Mouse (Mus musculus) ovary, postnatal 36 days (tissue): Measurements from ENCODE around the gene Olfr761.
"Not testable (repeated sequence)": the region's sequence is repeated elsewhere in the genome, so short reads cannot be mapped to it uniquely, and the experiment has no call there.

Experiments used
- DNase-seq: peaks from one replicate; pipeline ENCODE4 v3.0.0; 2022; ENCODE audit warnings: low spot score, mixed read lengths

Gene Olfr761

GRCm38 (mm10) chr17:37952979-37953378, at the start of gene Olfr761:
Gene Olfr761, minus strand, starts transcription at chr17:37953079.
- no peak for DNase-seq

- no peak for DNase-seq
Measured at GRCm38 (mm10) chr17:37995635-37996307, 42.9 kb upstream of the Olfr761 start.

- no peak for DNase-seq
Measured at GRCm38 (mm10) chr17:37990453-37990961, 37.6 kb upstream of the Olfr761 start.

GRCm38 (mm10) chr17:37973591-37973990, 20.7 kb upstream of the Olfr761 start:
- DNase-seq: no peak

- DNase-seq: no peak
Measured at GRCm38 (mm10) chr17:37920248-37920647, 32.6 kb downstream of the Olfr761 start, which contains the start of gene Olfr128. Gene Olfr128, plus strand, starts transcription at chr17:37920548.

- not testable (repeated sequence) for DNase-seq
Measured at GRCm38 (mm10) chr17:37906821-37907220, 46.1 kb downstream of the Olfr761 start.
